Mouse (Mus musculus) liver (tissue): ENCODE data around the gene Olfr907.

Experiments
- DNase-seq: peaks from one replicate; pipeline ENCODE4 v3.0.0-alpha.2; 2020; ENCODE audit warnings: mixed read lengths

Olfr907 gene

DNA sequence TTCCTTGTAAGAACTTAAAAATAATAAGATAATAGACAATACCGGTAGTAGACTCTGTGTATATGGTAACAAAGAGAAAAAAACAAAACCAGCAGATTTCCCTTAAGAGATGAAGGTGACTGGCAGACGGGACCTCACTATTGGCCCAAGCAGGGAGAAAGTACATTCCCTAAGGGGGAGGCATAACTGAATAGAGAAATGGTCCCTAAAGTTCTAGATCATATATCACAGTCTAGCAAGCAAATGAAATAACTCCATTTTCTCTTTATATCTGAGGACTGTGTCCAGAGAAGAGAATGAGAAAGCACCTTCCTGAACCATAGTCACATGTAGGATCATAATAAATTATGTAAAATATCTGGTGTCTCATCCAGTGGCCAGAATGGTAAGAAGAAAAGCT is at the start of gene Olfr907:
TSS of gene Olfr907 (plus strand) at position 301 of the 400 bp plus-strand sequence.
- DNase-seq = no peak

DNA sequence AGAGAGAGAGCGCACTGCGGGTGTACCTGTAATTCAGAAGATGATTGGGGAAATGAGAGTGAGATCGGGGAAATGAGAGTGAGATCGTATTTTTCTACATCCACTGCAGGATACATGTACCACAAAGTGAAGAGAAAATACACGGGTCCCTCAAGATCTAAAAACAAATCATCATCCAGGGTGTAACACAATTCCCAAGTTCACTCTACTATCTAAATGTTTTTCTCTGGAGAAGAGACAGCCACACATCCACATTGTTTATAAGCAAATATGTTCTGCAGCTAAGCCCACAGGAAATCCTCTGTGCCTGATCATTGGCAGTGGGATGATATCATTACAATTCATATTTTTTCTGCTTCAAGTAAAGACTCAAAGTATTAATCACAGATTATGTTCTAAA is 48.2 kb upstream of the Olfr907 start, which contains the start of gene Olfr902:
TSS of gene Olfr902 (plus strand) at position 301 of the 400 bp plus-strand sequence.
- DNase-seq = no peak

DNA sequence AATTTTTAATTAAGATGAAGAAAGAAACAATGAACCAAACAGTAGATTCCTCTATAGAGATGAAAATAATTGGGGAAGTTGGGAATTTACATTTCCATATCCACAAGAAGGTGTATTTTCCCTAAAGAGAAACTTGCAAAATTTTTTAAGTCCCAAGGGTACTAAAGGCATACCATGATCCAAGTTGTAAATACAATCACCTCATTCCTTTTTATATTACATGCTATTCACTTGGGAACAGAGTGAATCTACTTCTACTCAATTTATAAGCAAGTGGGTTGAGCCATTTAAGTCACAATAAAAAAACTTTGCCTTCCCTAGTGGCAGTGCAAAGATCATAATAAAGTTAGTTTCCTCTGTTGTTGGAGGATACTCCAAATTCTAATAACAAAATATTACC is 32.8 kb upstream of the Olfr907 start, which contains the start of gene Olfr904:
TSS of gene Olfr904 (plus strand) at position 301 of the 400 bp plus-strand sequence.
- DNase-seq = no peak

DNA sequence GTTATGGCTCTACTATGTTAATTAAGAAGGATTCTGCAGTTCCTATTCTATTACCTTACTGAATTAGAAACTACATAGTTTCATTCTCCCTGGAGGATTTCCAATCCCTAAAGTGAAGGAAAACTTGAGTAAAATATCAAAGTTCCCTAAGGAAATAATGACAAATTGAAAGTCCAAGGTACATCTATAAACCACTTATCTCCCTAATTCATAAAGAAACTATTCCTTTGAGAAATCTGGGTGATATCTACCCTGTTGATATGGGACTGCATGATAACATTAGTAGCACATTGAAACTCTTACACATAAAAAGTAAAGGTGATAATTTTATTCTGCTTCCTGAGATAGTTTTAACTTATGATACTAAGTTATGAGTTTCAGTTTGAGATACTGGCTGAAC is 24.8 kb upstream of the Olfr907 start, which contains the start of gene Olfr905:
TSS of gene Olfr905 (plus strand) at position 301 of the 400 bp plus-strand sequence.
- DNase-seq = no peak

DNA sequence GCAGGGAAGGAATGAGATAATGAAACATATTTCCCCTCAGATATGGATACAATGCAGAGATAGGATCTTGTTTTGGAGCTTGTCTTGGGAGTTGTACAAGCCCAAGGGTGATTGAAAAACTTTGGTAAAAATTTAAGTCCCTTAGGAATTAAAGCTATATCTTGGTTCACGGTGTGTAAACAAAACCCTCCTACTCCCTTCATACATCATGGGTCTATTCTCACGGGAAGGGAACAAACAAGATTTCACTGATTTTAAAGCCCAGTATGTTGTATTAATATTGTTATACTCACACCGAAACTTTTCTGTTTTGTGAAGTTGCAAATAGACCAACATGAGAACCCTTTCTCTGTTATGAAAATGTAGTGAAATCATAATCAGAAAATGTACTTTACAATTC is 8.8 kb upstream of the Olfr907 start, which contains the start of gene Olfr906:
TSS of gene Olfr906 (plus strand) at position 301 of the 400 bp plus-strand sequence.
- no peak for DNase-seq

DNA sequence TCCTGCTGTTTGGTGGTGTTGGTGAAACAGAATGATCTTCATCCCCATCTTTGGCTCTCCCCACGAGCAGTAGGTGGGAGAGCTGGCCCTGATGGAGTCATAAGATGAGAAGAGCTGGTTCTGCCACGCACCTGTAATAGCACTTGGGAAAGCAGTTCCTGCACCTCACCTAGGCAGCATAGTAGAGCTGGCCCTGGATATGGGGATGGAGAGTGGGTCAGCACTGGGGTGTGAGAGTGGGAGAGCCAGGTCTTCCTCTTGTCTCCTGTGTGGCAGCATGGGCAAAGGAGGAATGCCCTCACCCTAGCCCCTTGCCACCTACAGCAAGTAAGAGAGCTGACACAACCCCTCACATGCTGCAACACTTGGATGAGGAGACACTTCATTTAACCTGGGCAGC is 16.8 kb downstream of the Olfr907 start:
- no peak for DNase-seq

DNA sequence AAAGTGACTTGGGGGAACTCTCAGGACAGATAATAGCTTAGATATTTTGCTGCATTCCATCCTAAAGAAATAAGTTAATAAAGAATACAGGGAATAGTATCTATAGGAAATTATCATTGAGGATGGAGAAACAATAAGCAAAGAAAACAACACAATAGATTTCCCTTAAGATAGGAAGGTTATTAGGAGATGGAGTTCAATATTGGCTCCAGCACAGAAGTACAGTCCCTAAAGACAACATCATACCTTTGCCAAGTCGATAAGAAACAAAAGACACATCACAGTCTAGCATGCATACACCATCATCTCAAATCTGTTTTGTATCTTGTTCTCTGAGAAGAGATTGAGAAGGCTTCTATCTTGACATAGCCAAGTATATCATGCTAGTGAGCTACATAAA is 25.7 kb downstream of the Olfr907 start, which contains the start of gene Olfr911-ps1:
TSS of gene Olfr911-ps1 (plus strand) at position 301 of the 400 bp plus-strand sequence.
- no peak for DNase-seq

DNA sequence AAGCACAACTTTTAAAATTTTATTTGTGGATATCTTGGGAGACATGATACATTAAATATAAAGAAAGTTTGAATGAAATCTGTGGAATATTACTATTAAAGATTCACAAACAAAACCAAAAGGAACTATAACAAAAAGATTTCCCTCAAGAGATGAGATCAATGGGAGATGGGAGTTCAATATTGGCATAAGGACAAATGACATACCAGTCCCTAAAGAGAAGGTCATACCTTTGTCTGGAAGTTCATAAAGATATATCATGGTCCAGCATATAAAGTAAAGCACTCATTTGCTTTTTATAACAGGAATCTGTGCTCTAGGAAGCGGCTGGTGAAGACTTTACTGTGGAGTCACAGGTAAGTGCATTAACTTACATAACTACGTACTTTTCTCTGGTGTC is 41.9 kb downstream of the Olfr907 start, which contains the start of gene Olfr910:
TSS of gene Olfr910 (plus strand) at position 301 of the 400 bp plus-strand sequence.
- DNase-seq = no peak
